In genomic region chr19:12011560-12012556, GRCm38 (mm10) we compare ENCODE assay signal across 8 mouse cellular contexts. TPM values are rescaled to one million over a fixed set of nuclear protein-coding genes. Genes with fewer than 3 reads are reported as not detected.
A peak's percentile ranks its signal among the peaks of the same experiment; 100 is the strongest.
DNase-seq lines count a peak whose midpoint lies in the region; ATAC-seq lines count a peak whose summit lies in the region.

No protein-coding gene starts in this region.

- under 1% methylated on average over 49 of the region's 49 CpGs for WGBS in intestine, embryonic 16.5 days

- no peaks in the 10 kb centered on the region for H3K9me3 ChIP-seq in intestine, embryonic 16.5 days (ENCODE audit: control insufficient read depth, low read length)

- DNase-seq in adrenal gland, postnatal 10 days, result peak; percentile 92
- peak; percentile 99 for DNase-seq in embryo, embryonic 9.5 days (ENCODE audit: extremely low spot score)
- DNase-seq in gastrocnemius, postnatal 4 days (ENCODE audit: low spot score in 2 of 2), result peak; percentile 78 to 88
- DNase-seq in left cerebral cortex, postnatal 25 days (ENCODE audit: low spot score in 2 of 2), result peak; percentile 86 to 93
- DNase-seq in mesoderm, embryonic 11.5 days (ENCODE audit: low read depth, low spot score), result peak; percentile 97
- peak; percentile 81 for DNase-seq in right cerebral cortex, postnatal 25 days
- peak; percentile 82 to 88 for DNase-seq in urinary bladder, postnatal 36 days (ENCODE audit: low spot score in 2 of 2)

- intact Hi-C loops in left cerebral cortex, postnatal 25 days (cut with DNase I), result loop anchor here (2.0 to 5.0 kb wide), 5 partner anchors 90 to 780 kb away; partner anchors contain the start of genes Dtx4 and Olfr1427

- peak; percentile 77 for ATAC-seq in intestine, embryonic 16.5 days

- H3K4me2 ChIP-seq in intestine, embryonic 16.5 days (ENCODE audit: low read depth, low read length), result peak overlapping the region; percentile 78

- H3K9ac ChIP-seq in intestine, embryonic 16.5 days (ENCODE audit: low read depth, low read length), result peak overlapping the region; percentile 61

- H3K36me3 ChIP-seq in intestine, embryonic 16.5 days (ENCODE audit: control insufficient read depth, insufficient read depth, low read length), result no peaks in the 10 kb centered on the region

- 0 out of 2 replicates have a peak, but pooled peaks cover 3% of the 10 kb centered on the region for H3K4me1 ChIP-seq in intestine, embryonic 16.5 days (ENCODE audit: control insufficient read depth, insufficient read depth, low read length)

- H3K27ac ChIP-seq in intestine, embryonic 16.5 days (ENCODE audit: low read length), result peak overlapping the region; percentile 80

- H3K4me3 ChIP-seq in intestine, embryonic 16.5 days (ENCODE audit: low read length), result peak overlapping the region; percentile 61

- H3K27me3 ChIP-seq in intestine, embryonic 16.5 days (replicated peaks; ENCODE audit: control insufficient read depth, insufficient read depth, low read length), result no peaks in the 10 kb centered on the region

RNA-seq across cellular contexts. Expression of gene Olfr1423, which starts 29.3 kb away (rescaled TPM):
- not detected for total RNA-seq in adrenal gland, postnatal 10 days (2021)
- not detected for total RNA-seq in gastrocnemius, postnatal 4 days (2021)
- not detected in 2 replicates for polyA plus RNA-seq in intestine, embryonic 16.5 days (2015; fragmentation: Nextera tagmentation; extraction: Ambion mirVana)
- total RNA-seq in left cerebral cortex, postnatal 25 days (2021), result not detected

RNA-seq across cellular contexts. Expression of gene Osbp, which starts 46.1 kb away (rescaled TPM):
- total RNA-seq in adrenal gland, postnatal 10 days (2021), result 10 to 100 TPM; 60.8 to 65.6 TPM
- 10 to 100 TPM; 80.6 to 85.0 TPM for total RNA-seq in gastrocnemius, postnatal 4 days (2021)
- 3.3 and 3.8 TPM in 2 replicates for polyA plus RNA-seq in intestine, embryonic 16.5 days (2015; fragmentation: Nextera tagmentation; extraction: Ambion mirVana)
- 10 to 100 TPM; 55.3 to 58.9 TPM for total RNA-seq in left cerebral cortex, postnatal 25 days (2021)

RNA-seq across cellular contexts. Expression of gene Olfr1424, which starts 50.6 kb away (rescaled TPM):
- total RNA-seq in adrenal gland, postnatal 10 days (2021), result not detected
- total RNA-seq in gastrocnemius, postnatal 4 days (2021), result not detected
- not detected in 2 replicates for polyA plus RNA-seq in intestine, embryonic 16.5 days (2015; fragmentation: Nextera tagmentation; extraction: Ambion mirVana)
- not detected for total RNA-seq in left cerebral cortex, postnatal 25 days (2021)

Comparison
In these comparisons a context has a peak if more than half of its experiments do, and no peak if none do; other contexts are left out.
1. Peak in every context shown above with its lines: DNase-seq, ATAC-seq, H3K4me3 ChIP-seq and H3K27ac ChIP-seq.